Mouse (Mus musculus) right cerebral cortex, adult 18-20 months (tissue): ENCODE measurements at regions not wholly inside any gene's neighbourhood (a gene's known extent, or its start where the extent isn't known, plus 50 kb on each side); places are given as distances from the start of the nearest gene placed in this dataset.

ENCODE experiments used
- DNase-seq: peaks from one replicate; pipeline ENCODE4 v3.0.0; 2022; ENCODE audit warnings: mixed read lengths

- DNase-seq: no peak
Measured at GRCm38 (mm10) chr2:116980692-116981091, 102.2 kb downstream of the Tmco5 start.

- DNase-seq: no peak
Measured at GRCm38 (mm10) chr2:116983351-116983750, 104.9 kb downstream of the Tmco5 start.

- no peak for DNase-seq
Measured at GRCm38 (mm10) chr2:116983821-116984351, 105.4 kb downstream of the Tmco5 start.

- DNase-seq: no peak
Measured at GRCm38 (mm10) chr2:116984597-116984996, 106.1 kb downstream of the Tmco5 start.

- DNase-seq: no peak
Measured at GRCm38 (mm10) chr2:116985549-116985948, 107.1 kb downstream of the Tmco5 start.

- DNase-seq: no peak
Measured at GRCm38 (mm10) chr2:116988953-116989674, 110.6 kb downstream of the Tmco5 start.

- no peak for DNase-seq
Measured at GRCm38 (mm10) chr2:116990106-116990505, 111.6 kb downstream of the Tmco5 start.

- peak; percentile 13 for DNase-seq
Measured at GRCm38 (mm10) chr2:116991561-116992042, 113.1 kb downstream of the Tmco5 start.

GRCm38 (mm10) chr2:116993724-116994123 lies 115.2 kb downstream of the Tmco5 start:
- no peak for DNase-seq

- no peak for DNase-seq
Measured at GRCm38 (mm10) chr2:116996302-116996701, 117.8 kb downstream of the Tmco5 start.

- DNase-seq: no peak
Measured at GRCm38 (mm10) chr2:116998822-116999221, 120.3 kb downstream of the Tmco5 start.

- no peak for DNase-seq
Measured at GRCm38 (mm10) chr2:116999592-116999991, 121.1 kb downstream of the Tmco5 start.

GRCm38 (mm10) chr2:117003976-117004375 lies 117.2 kb upstream of the Spred1 start:
- no peak for DNase-seq

GRCm38 (mm10) chr2:117006846-117007245 lies 114.3 kb upstream of the Spred1 start:
- no peak for DNase-seq

- no peak for DNase-seq
Measured at GRCm38 (mm10) chr2:117008922-117009321, 112.3 kb upstream of the Spred1 start.

- DNase-seq: peak; percentile 42
Measured at GRCm38 (mm10) chr2:117010001-117010400, 111.2 kb upstream of the Spred1 start.

- no peak for DNase-seq
Measured at GRCm38 (mm10) chr2:117010942-117011341, 110.2 kb upstream of the Spred1 start.

- peak; percentile 86 for DNase-seq
Measured at GRCm38 (mm10) chr2:117017921-117018651, 103.1 kb upstream of the Spred1 start.

- peak; percentile 18 for DNase-seq
Measured at GRCm38 (mm10) chr2:117018917-117019538, 102.1 kb upstream of the Spred1 start.

- no peak for DNase-seq
Measured at GRCm38 (mm10) chr2:117019552-117019951, 101.6 kb upstream of the Spred1 start.

GRCm38 (mm10) chr2:117021787-117022186 lies 99.4 kb upstream of the Spred1 start:
- peak; percentile 45 for DNase-seq

- no peak for DNase-seq
Measured at GRCm38 (mm10) chr2:117023436-117023835, 97.7 kb upstream of the Spred1 start.

- DNase-seq: no peak
Measured at GRCm38 (mm10) chr2:117027071-117027470, 94.1 kb upstream of the Spred1 start.
